9 mouse cellular contexts compared by ENCODE assay signal in the genomic region with DNA sequence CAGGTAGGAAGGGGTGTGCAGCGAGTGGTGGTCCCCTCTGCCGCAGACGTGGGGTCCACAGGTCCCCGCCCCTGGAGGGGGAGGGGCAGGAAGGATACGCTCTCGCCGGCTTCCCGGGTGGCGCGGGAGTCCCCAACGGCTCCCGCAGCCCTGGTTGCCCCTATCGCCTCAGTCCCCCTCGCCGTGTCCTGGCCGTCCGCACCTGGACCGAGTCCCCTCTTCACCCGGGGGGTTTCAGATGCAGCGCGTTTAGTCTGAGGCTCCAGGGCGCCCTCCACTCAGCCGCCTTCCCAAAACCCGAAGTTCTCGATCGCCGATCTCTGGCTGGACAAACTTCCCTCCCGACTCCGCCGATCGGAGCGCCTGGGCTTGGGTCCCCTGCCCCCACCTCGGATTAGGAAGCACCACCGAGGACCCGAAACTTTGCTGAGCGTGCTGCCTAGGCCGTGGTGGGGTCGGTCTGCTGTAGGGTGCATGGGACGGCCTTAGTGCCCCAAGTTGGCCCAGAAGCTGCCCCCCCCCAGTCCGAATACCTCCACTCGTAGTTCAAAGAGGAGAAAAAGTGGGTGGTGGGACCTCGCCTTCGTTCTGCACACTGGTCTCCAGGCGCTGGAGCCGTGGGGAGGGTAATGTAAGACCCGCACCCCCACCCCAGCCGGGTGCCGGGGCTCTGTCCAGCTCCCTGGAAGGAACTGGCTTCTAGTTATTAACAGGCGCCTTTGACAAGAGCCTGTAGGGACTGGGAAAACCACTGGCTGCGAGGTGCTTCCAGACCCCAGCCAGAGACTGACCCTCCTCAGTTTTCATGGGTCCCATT. TPM values are rescaled to one million over a fixed set of nuclear protein-coding genes. Genes with fewer than 3 reads are reported as not detected.
DNase-seq lines count a peak whose midpoint lies in the region; ATAC-seq and TF ChIP-seq lines count a peak whose summit lies in the region.
"Had no signal": no experiment of that assay in that cellular context is flagged by ENCODE, and none has a peak within 500 bp of the region (broad histone marks: within the 10 kb centered on the region; RNA-seq: fewer than 3 reads in every experiment).

No protein-coding gene starts in this region.

- no peak overlapping the region for H3K27ac ChIP-seq in heart, embryonic 14.5 days (replicated peaks in 1 of 2; ENCODE audit: control insufficient read depth in 1 of 2, insufficient read depth in 1 of 2, low read depth in 2 of 2, low read length in 2 of 2)
- no peak overlapping the region for H3K27ac ChIP-seq in limb, embryonic 14.5 days (replicated peaks; ENCODE audit: low read depth, low read length)
- H3K27ac ChIP-seq in neural tube, embryonic 14.5 days (ENCODE audit: low read depth, low read length), result no peak overlapping the region

- peak overlapping the region; percentile 64 for H3K9ac ChIP-seq in heart, embryonic 14.5 days (ENCODE audit: low read length)
- peak overlapping the region; percentile 61 for H3K9ac ChIP-seq in limb, embryonic 14.5 days (ENCODE audit: low read depth, low read length, severe bottlenecking)
- H3K9ac ChIP-seq in neural tube, embryonic 14.5 days (replicated peaks; ENCODE audit: low read depth, low read length), result peak overlapping the region; percentile 90

- no peak for ATAC-seq in heart, embryonic 14.5 days (ENCODE audit: insufficient number of reproducible peaks, insufficient read depth, low FRiP score, low read depth)
- ATAC-seq in limb, embryonic 14.5 days (ENCODE audit: low FRiP score, low read depth), result no peak
- no peak for ATAC-seq in neural tube, embryonic 14.5 days (ENCODE audit: low read depth)
- no peak for ATAC-seq in granulocyte monocyte progenitor cell, adult 5-6 weeks (replicated peaks; ENCODE audit: poor library complexity, severe bottlenecking)
- ATAC-seq in frontal cortex, adult (ENCODE audit: low TSS enrichment), result no peak

- no peaks in the 10 kb centered on the region for H3K36me3 ChIP-seq in heart, embryonic 14.5 days (ENCODE audit: control insufficient read depth, insufficient read depth, low read length)
- no peaks in the 10 kb centered on the region for H3K36me3 ChIP-seq in limb, embryonic 14.5 days (ENCODE audit: control insufficient read depth, insufficient read depth, low read length)
- no peaks in the 10 kb centered on the region for H3K36me3 ChIP-seq in neural tube, embryonic 14.5 days (ENCODE audit: control insufficient read depth, insufficient read depth, low read length)
- H3K36me3 ChIP-seq: G1E had no signal

- 1% methylated on average over 50 of the region's 50 CpGs for WGBS in heart, embryonic 14.5 days
- 2% methylated on average over 31 of the region's 50 CpGs for WGBS in limb, embryonic 14.5 days
- WGBS in neural tube, embryonic 14.5 days, result under 1% methylated on average over 49 of the region's 50 CpGs

- no peaks in the 10 kb centered on the region for H3K9me3 ChIP-seq in heart, embryonic 14.5 days (ENCODE audit: control insufficient read depth, low read length)
- H3K9me3 ChIP-seq in limb, embryonic 14.5 days (ENCODE audit: control insufficient read depth, low read length), result no peaks in the 10 kb centered on the region
- H3K9me3 ChIP-seq in neural tube, embryonic 14.5 days (ENCODE audit: control insufficient read depth, low read length), result no peaks in the 10 kb centered on the region

- peaks cover 98% of the 10 kb centered on the region for H3K27me3 ChIP-seq in heart, embryonic 14.5 days (ENCODE audit: control insufficient read depth, insufficient read depth, low read length)
- H3K27me3 ChIP-seq in limb, embryonic 14.5 days (ENCODE audit: control insufficient read depth, insufficient read depth, low read length), result peaks cover 89% of the 10 kb centered on the region
- H3K27me3 ChIP-seq in neural tube, embryonic 14.5 days (ENCODE audit: control insufficient read depth, insufficient read depth, low read length), result peaks cover 18% of the 10 kb centered on the region

- no peak for TF ChIP-seq POLR2A in limb, embryonic 14.5 days (IDR thresholded peaks at IDR 0.05; ENCODE audit: borderline replicate concordance, extremely low read depth, insufficient read depth, insufficient read length)

- DNase-seq in gastrocnemius, postnatal 10 days, result peak; percentile 40
- DNase-seq in gastrocnemius, adult 8-10 months (ENCODE audit: low spot score in 2 of 2), result no peak
- DNase-seq in MN1 (ENCODE audit: low spot score), result peak; percentile 28
- DNase-seq in limb, embryonic 14.5 days (ENCODE audit: low spot score), result no peak

- H3K4me3 ChIP-seq in heart, embryonic 14.5 days (ENCODE audit: control insufficient read depth in 1 of 2, insufficient read depth in 1 of 2, low read depth in 1 of 2, low read length in 2 of 2), result peak overlapping the region; percentile 51 to 67
- H3K4me3 ChIP-seq in limb, embryonic 14.5 days (replicated peaks; ENCODE audit: low read length), result peak overlapping the region; percentile 64
- peak overlapping the region; percentile 62 for H3K4me3 ChIP-seq in neural tube, embryonic 14.5 days (ENCODE audit: low read depth, low read length)

- H3K4me2 ChIP-seq in heart, embryonic 14.5 days (ENCODE audit: low read length), result peak overlapping the region; percentile 99
- peak overlapping the region; percentile 99 for H3K4me2 ChIP-seq in limb, embryonic 14.5 days (replicated peaks; ENCODE audit: low read depth, low read length, severe bottlenecking)
- peak overlapping the region; percentile 94 for H3K4me2 ChIP-seq in neural tube, embryonic 14.5 days (ENCODE audit: low read depth, low read length)

- H3K4me1 ChIP-seq in heart, embryonic 14.5 days (ENCODE audit: control insufficient read depth in 2 of 2, insufficient read depth in 2 of 2, low read length in 2 of 2), result peaks cover 5 to 31% of the 10 kb centered on the region in 2 experiments; a peak in 3 of 4 replicates
- peaks cover 23% of the 10 kb centered on the region; the same call in 1 of the 2 replicates for H3K4me1 ChIP-seq in limb, embryonic 14.5 days (ENCODE audit: control insufficient read depth, insufficient read depth, low read length)
- peaks cover 39% of the 10 kb centered on the region for H3K4me1 ChIP-seq in neural tube, embryonic 14.5 days (ENCODE audit: control insufficient read depth, insufficient read depth, low read length)

RNA-seq across cellular contexts. Expression of a gene that starts 1.3 kb away (rescaled TPM):
- 1 to 10 TPM in 1 of 2 experiments, under 1 TPM in 1; 0.99 to 1.0 TPM for total RNA-seq in gastrocnemius, postnatal 10 days (2021)
- total RNA-seq in gastrocnemius, adult 8-10 months (2022), result not detected
- polyA plus RNA-seq in heart, embryonic 14.5 days (2014; fragmentation: Nextera tagmentation; extraction: Ambion mirVana), result 0.07 TPM in 1 of 2 replicates, not detected in the other
- 3.7 and 4.6 TPM in 2 replicates for polyA plus RNA-seq in limb, embryonic 14.5 days (2012; rRNA removed)
- polyA plus RNA-seq in limb, embryonic 14.5 days (2014; fragmentation: Nextera tagmentation; extraction: Ambion mirVana), result 0.92 and 1.4 TPM in 2 replicates
- 4.7 and 5.1 TPM in 2 replicates for polyA plus RNA-seq in neural tube, embryonic 14.5 days (2014; fragmentation: Nextera tagmentation; extraction: Ambion mirVana)
- total RNA-seq in granulocyte monocyte progenitor cell, adult 5-6 weeks (2014; fragmentation: Nextera tagmentation), result not detected in 2 replicates
- not detected in 2 replicates for total RNA-seq in granulocyte monocyte progenitor cell, adult 5-6 weeks (2017)
- polyA plus RNA-seq: G1E had no signal

Comparison
In these comparisons a context has a peak if more than half of its experiments do, and no peak if none do; other contexts are left out.
1. DNase-seq: peak in gastrocnemius, postnatal 10 days (single experiment) and MN1 (single experiment); none in gastrocnemius, adult 8-10 months (0 of 2) and limb, embryonic 14.5 days (single experiment).
2. Peak in every context shown above with its lines, with median percentiles within 50 percentile points of each other: H3K4me2 ChIP-seq, H3K4me3 ChIP-seq and H3K9ac ChIP-seq.